Mouse (Mus musculus) heart, postnatal 25 days (tissue): Measurements from ENCODE around the gene Oas1d. TPM values are rescaled to one million over a fixed set of nuclear protein-coding genes. Genes with fewer than 3 reads are reported as not detected.

ENCODE experiments used
- DNase-seq: peaks from one replicate; pipeline ENCODE4 v3.0.0; 2022; ENCODE audit warnings: low spot score
- intact Hi-C: fragments of 180-260 bp; cut with DNase I; formaldehyde crosslinking; loops from one replicate; pipeline ENCODE4 v1.15.1; 2025
- total RNA-seq, 2 experiments: library from RNA; stranded (reverse); gene quantifications; 2 replicates each; pipeline ENCODE4 v1.2.3; 2021

The Oas1d gene
- total RNA-seq, 2 experiments from 2014 or later, result not detected

- intact Hi-C loops, result no loop called here
- no peak for DNase-seq
Measured at GRCm38 (mm10) chr5:120966894-120967293, 52.6 kb downstream of the Oas1d start.

DNA sequence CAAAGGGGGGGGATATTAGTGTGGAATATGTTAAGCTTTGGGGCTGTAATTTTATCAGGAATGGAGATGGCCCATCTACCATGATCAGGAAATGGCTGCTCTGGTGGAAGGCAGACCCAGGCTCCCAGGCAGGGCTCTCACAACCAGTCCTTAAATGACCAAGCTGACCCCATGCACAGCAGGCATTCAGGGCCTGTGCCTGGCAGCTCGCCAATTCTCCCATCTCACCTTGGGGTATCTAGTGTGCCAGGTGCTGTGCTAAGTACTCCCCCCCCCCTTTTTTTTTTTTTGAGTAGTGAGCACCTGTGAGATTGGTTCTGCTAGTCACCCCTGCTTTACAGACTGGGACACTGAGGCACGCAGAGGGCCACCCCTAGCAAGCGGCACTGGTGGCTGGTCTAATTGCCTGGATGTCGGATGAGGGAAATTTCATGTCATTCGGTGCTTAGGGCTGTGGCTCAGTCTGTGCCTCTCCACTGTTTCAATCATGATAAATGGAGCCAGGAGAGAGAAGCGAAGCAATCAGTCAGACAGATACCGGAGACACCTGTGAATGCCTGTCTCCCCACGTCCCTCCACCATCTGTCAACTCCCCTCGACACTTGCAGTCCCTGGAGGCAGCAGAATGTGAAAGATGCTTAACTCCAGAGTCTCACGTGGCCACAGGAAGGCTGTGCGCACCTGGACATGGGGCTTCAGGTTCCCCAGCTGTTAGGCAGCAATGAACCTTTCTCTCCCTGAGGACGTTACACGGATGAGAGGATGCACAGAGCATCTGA lies 53.2 kb downstream of the Oas1d start:
- no peak for DNase-seq
- intact Hi-C loops, result no loop called here

GRCm38 (mm10) chr5:120968134-120968532 lies 53.8 kb downstream of the Oas1d start:
- intact Hi-C loops, result no loop called here
- no peak for DNase-seq

DNA sequence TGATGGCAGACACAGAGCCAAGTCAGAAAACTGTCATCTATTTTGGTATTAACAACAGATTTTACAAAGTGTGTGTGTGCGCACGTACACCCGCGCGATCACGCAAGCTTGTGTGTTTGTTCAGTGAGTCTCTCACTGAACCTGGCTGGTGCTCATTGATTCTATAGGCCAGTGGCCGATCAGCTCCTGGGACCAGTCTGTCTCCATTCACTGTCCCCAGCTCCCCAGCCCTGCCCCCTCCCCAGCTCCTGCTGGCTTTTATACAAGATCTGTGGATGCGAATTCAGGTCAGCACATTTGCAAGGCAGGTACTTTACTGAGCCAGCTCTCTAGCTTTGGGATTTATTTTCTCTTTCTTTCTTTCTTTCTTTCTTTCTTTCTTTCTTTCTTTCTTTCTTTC lies 54.5 kb downstream of the Oas1d start:
- intact Hi-C loops, result no loop called here
- DNase-seq, result no peak

DNA sequence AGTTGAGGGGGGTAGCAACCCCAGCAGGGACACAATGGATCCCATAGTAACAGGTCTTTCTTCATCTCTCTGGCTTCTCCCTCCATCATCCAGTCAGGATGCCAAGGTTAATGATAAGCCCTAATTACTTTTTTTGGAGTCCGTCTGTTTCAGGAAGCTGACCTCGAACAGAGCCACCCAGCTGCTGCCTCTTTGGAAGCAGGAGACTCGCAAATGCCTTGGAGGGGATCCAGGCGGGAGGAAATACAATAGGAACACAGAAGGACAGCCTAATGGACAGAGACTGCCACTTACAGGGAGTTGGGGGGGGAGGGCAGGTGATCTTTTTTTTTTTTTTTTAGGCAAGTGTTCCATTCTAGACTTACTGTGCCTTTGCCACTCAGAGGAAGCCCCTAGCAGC lies 55.4 kb downstream of the Oas1d start:
- intact Hi-C loops, result no loop called here

More for the DNA sequence above, 55.4 kb downstream of the Oas1d start:
- no peak for DNase-seq

Other genes starting within 250 kb of the Oas1d start
- gene Dtx1, start 202.6 kb upstream of the Oas1d start, total RNA-seq, result 1 to 10 TPM; 1.8 to 1.9 TPM
- under 1 TPM; 0.57 to 0.78 TPM for gene Oas2, start 164.7 kb upstream of the Oas1d start, total RNA-seq
- under 1 TPM; 0.10 to 0.17 TPM for gene Oas3, start 136.9 kb upstream of the Oas1d start, total RNA-seq
- gene Oas1e, start 119.0 kb upstream of the Oas1d start, total RNA-seq, result not detected
- gene Oas1c, start 102.0 kb upstream of the Oas1d start, total RNA-seq, result under 1 TPM; 0.10 to 0.48 TPM
- not detected for gene Oas1f, start 67.2 kb upstream of the Oas1d start, total RNA-seq
- not detected for gene Oas1h, start 53.1 kb upstream of the Oas1d start, total RNA-seq
- gene Oas1g, start 26.9 kb upstream of the Oas1d start, total RNA-seq, result under 1 TPM in 1 of 2 experiments, not detected in 1; 0.25 TPM
- 1 to 10 TPM in 1 of 2 experiments, under 1 TPM in 1; 0.34 to 1.0 TPM for gene Oas1a, start 7.0 kb upstream of the Oas1d start, total RNA-seq
- under 1 TPM in 1 of 2 experiments, not detected in 1; 0.08 TPM for gene Rph3a, start 95.6 kb downstream of the Oas1d start, total RNA-seq